Mouse (Mus musculus) embryo, embryonic 11.5 days (tissue): ENCODE results near the gene Rsrp1.
A peak's percentile ranks its signal among the peaks of the same experiment; 100 is the strongest.
"Not testable (repeated sequence)": the region's sequence is repeated elsewhere in the genome, so short reads cannot be mapped to it uniquely, and the experiment has no call there.

Source experiments
- DNase-seq: peaks from one replicate; pipeline ENCODE4 v3.0.0-alpha.2; 2012; ENCODE audit warnings: low read depth, low spot score

The Rsrp1 gene

DNA sequence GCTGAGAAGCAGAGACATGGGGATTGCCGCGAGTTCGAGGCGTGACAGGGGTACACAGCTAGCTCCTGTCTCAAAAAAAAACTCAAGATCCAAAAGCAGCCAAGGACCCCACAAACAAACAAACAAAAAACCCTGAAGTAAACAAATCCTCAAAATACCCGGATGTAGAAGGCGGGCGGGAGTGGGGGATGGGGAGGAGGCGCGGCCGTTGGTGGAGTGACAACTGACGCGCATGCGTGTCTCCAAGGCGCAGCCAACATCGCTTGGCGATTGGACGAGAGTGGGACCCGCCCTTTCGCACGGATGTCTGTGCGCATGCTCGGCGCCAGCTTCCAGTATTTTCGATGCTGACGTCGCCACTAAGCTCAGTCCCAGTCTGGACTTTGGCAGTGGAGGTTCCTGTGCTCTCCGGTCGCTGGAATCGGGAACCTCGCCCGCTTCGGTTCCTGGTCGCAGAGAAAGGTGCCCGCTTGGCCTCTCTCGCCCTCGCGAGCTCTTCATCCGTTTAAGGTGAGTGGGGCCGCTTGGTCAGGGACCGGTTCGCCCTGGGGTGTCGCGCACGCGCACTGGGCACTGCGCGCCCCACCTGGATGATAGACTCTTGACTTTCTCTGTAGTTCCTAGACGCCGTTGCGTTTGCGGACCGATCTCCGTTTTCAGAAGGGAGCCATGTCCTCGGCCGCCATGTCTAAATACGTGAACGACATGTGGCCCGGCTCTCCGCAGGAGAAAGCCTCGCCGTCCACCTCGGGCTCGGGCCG, at the start of gene Rsrp1:
Gene Rsrp1, plus strand, starts transcription at position 335 of the 761 bp plus-strand sequence.
- peak; percentile 98 for DNase-seq

DNA sequence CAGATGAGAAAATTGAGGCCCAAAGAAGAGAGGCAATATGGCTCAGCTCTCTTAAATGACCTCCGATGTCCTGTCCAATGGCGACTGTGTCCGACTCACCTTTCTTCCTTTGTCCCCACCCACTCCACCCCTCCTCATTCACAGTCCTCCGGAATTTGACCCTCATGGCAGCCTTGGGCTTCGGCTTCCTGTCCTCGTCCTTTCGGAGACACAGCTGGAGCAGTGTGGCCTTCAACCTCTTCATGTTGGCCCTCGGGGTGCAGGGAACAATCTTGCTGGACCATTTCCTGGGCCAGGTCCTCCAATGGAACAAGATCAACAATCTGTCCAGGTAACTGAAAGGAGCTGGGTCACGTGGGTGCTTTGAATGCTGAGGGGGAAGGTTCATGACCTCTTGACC, 47.2 kb upstream of the Rsrp1 start:
- DNase-seq, result no peak

DNA sequence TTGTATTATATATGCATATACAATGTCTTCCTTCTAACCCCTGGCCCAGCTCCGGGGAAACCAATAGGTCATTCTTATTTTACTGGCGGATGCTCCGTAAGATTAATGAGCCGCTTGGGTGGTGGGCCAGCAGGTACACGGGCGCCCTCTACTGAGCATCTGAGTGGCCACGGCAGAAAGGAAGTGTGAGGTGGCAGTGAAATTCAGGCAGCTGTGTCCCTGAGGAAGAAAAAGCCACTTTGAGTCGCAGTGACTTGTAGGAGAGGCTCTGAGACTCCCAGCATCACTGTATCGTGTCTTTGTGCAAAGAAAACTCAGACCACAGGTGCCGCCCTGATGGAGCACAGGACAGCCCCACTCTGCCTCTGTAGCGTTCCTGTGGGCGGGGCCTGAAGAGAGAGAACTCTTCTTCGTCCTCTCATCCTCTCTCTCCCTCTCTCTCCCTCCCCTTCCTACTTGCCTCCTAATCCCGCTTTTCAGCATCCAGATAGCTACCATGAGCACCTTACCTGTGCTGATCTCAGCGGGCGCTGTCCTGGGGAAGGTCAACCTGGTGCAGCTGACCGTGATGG, 43.9 kb upstream of the Rsrp1 start:
- peak; percentile 47 for DNase-seq

DNA sequence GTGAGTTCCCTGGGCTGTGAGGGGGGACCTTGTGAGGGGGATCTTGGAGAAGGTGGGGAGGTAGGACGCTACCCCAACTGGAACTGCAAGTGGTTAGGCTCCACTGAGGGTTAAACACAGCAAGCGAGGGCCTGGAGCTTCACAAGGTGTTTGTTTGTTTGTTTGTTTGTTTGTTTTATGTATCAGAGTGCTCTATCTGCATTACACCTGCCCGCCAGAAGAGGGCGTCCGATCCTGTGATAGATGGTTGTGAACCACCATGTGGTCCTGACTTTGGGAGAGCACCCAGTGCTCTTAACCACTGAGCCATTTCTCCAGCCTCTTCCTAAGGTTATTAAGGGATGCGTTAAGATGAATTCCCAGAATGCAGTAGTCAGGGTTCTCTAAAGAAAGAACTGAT, 43.4 kb upstream of the Rsrp1 start:
- no peak for DNase-seq

- DNase-seq, result peak; percentile 24
These were observed 40.1 kb upstream of the Rsrp1 start for GRCm38 (mm10) chr4:134883266-134883665.

DNA sequence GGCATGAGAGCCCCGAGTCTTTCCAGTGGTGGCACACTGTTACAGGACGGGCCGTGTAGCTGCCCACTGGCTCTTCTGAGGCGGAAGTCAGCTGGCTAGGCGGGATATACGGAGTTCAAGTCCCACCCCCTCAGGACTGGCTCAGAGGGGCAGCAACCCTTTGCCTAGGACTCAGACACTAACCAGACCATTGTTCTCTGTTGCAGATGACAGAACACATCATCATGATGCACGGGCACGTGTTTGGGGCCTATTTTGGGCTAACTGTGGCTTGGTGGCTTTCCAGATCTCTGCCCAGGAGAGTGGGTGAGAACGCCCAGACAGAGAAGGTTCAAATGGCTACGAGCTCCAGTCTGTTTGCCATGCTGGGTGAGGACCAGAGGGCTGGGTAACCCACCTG, 39.6 kb upstream of the Rsrp1 start:
- DNase-seq, result no peak

DNA sequence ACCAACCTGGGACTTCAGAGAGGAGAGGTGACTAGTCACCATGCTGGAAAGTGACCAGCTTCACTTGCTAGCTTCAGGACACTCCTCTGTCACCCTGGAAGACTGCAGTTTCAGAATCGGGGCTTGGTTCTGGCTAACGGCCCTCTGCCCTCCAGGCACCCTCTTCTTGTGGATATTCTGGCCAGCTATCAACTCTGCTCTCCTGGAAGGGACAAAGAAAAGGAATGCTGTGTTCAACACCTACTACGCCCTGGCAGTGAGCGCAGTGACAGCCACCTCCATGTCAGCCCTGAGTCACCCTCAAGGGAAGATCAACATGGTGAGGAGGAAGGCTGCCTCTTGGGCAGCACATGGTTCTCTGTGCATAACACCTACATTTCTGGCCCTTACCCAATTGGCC, 39.0 kb upstream of the Rsrp1 start:
- DNase-seq, result no peak

DNA sequence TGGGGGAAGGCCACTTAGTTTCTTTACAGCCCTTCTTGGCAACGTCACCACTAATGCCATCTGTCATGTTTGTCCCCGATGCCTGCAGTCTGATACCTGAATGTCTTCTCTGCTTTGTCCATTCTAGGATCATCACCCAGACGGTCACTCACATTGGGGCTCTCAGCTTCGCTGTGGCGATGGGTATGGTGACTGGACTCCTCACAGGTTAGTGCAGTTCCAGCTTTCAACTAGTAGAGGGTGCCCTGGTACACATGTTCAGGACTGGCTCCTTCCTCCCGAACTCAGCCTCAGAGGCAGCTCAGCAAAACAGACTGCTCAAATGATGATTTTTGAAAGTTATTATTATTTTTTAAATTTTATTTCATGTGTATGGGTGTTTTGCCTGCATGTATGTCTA, 31.3 kb upstream of the Rsrp1 start:
- no peak for DNase-seq

DNA sequence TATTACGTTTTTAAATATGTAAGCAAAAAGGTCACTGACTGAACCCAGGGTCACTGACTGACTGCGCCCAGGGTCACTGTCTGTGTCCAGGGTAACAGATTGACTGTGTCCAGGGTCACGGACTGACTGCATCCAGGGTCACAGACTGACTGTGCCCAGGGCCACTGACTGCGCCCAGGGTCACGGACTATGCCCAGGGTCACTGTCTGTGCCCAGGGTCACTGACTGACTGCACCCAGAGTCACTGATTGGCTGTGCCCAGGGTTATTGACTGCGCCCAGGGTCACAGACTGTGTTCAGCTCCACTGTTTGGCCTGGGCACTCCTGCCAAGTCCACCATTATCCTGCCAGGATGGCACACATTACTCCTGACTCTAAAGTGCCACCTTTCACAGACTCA, 26.1 kb upstream of the Rsrp1 start:
- DNase-seq, result no peak

- no peak for DNase-seq
These were observed 22.3 kb upstream of the Rsrp1 start for GRCm38 (mm10) chr4:134901126-134901525.

DNA sequence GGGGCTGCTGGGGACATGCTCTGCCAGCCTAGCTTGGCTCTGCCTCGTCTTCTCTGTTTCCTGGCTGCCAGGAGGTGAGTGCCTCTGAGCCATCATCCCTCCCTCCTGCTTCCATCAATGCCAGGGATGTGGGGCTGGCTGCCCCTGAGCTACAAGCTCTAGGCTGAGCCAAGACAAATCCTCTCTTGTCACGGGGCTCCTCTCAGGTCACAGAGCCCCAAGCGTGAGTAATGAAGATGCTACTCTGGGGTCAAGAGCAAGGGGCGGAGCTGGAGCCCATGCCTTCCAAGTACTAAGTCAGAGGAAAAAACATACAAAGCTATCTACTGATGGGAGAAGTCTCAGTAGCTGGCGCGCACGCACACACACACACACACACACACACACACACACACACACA, 20.3 kb upstream of the Rsrp1 start:
- DNase-seq, result no peak

DNA sequence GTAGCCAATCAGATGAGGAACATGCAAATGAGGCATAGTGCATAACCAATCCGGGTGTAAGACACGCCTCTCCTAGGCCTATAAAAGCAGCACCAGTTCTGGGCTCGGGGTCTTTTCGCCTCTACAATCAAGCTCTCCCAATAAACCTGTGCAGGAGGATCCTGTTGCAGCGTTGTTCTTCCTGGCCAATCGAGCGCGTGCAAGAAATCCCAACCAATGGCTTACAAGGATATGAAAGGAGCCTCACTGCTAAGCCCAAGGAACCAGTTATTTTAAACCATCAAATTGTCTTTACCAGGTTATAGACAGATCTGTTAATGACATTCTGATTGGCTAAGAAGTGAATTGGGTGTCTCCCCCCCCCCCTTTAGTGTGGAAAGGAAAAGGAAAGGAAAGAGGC, 12.0 kb upstream of the Rsrp1 start:
- DNase-seq, result not testable (repeated sequence)

DNA sequence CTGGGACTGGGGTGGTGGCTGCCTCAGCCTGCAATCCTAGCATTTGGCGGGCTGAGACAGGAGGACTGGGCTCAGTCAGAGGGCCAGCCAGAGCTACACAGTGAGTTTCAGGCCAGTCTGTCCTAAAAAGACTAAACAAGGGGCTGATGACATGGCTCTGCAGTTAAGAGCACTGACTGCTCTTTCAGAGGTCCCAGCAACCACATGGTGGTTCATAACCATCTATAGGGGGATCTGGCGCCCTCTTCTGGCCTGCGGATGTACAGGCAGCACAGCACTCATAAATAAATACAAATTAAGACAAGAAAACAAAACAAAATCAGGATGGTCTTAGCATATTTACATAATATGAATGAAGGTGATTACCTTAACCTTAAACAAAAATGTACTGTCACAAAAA, 10.0 kb upstream of the Rsrp1 start:
- peak; percentile 57 for DNase-seq

DNA sequence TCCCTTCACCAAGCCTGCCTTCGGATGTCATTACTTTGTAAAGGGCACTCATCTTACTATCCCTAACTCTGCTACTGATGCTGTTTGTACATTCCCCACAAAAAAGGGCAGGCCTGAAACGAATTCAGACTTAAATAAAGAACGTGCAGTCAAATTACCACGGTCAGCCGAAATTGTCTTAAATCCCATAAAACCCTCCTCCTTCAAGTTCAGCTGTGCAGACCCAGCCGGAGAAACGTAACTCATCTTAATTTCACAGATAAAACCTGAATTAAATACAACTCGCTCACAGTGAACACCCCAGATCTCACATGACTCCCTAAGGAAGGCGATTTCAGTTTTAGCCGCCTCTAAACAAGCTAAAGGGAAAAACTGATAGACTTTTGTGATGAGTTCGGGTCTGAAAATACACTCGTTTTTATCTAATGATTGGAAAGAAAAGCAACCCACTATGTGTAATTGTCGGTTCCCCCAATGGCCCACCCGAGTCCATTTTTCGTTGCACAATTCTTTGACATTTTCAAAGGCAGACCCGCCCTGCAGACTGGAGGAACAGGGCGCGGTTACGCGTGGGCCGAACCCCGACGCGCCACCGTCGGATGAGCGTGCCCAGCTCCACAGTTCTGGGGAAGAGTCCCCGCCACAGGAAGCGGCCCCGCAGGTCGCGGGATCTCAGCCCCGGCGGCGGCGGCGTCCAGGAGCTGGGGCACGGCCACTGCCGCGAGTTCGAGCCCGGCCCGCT, 9.1 kb upstream of the Rsrp1 start:
- no peak for DNase-seq

DNA sequence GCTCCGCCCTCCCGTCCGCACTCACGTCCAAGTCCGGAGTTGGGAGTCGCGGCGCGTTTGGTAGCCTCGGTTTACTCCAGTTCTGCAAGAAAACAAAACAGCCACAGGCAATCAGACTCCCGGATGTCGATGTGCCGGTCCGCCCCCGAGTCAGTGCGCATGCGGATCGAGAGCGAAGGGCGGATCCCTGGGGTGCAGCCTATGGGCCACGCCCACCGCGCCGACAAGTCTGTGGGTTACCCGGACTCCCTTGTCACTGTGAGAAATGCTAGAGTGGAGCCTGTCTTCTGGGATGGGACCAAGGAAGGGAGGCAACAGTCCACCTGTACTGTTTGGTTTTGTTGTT, 8.6 kb upstream of the Rsrp1 start, which contains the start of gene Tmem50a:
Gene Tmem50a, minus strand, starts transcription at position 161 of the 346 bp plus-strand sequence.
- peak; percentile 85 for DNase-seq

- no peak for DNase-seq
These were observed 8.0 kb upstream of the Rsrp1 start for GRCm38 (mm10) chr4:134915223-134916050.

- DNase-seq, result no peak
These were observed 6.2 kb upstream of the Rsrp1 start for GRCm38 (mm10) chr4:134917194-134917593.

DNA sequence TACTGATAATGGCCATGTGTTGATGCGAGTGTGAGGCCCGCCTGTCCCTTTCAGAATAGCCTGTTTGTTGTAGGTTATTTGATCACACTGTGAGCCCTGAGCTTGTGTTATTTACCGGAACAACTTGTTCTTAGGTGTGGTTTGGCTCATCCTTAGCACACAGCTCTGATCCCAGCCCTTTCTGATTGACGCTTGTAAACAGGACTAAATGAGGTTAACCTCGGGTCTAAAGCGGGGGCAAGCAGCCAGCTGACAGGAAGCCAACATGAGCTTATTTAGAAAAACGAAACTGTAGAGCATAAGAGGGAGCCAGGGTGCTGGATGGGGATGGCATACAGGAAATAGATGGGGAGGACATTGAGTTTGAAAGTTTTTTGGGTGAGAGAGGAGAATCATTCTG, 5.0 kb upstream of the Rsrp1 start:
- no peak for DNase-seq

DNA sequence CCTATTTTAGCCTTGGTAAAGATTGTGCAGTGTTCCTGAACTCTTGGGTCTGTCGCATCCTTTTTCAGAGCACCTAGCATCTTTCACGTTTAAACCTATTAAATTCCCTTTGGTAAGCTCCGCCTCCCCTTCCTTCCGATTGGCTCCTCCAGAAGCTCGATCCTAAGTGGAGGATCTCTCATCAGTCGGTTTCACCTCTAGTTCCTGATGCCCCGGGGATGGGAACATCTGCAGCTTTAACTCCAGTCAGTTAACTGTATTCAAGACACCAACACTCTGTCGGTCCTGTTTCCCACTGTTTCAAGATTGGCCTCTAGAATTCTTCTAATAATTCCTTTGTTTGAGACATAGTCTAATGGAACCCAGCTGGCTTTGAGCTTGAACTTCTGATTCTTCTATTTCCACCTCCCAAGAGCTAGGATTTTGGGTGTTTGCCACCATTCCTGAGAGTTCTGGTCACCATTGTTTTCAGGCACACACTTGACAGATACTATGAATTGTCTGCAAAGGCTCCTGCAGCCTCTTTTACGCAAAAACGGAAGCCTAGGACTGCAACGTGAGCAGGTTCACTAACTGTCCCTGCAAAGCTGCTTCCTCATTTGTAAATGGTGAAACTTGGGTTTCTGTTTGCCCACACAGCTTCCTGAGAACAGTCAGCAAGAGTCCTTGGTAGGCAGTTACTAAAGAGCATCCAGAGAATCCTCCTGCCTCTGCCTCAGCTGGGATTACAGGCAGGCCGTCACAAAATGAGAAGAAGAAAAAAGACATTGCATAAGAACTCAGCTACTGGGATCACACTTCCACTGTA, 3.5 kb upstream of the Rsrp1 start:
- no peak for DNase-seq

DNA sequence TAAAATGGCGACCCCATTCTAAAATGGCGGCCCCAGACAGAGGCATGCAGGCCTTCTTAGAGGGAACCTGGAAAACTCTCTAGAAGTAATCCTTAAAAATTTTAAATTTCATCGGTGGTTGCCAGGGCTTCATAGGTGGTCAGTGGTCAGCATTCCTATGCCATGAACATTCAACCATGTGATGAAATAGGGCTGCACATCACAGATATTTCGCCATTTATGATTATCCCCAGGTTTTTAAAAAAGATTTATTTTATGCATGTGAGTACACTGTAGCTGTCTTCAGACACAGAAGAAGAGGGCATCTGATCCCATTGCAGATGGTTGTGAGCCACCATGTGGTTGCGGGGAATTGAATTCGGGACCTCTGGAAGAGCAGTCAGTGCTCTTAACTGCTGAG, 2.8 kb upstream of the Rsrp1 start:
- DNase-seq, result no peak

- DNase-seq, result no peak
These were observed 1.7 kb upstream of the Rsrp1 start for GRCm38 (mm10) chr4:134921703-134922102.
